Mouse (Mus musculus) CH12.LX (cell line): ENCODE data around the gene Brf1. TPM values are rescaled to one million over a fixed set of nuclear protein-coding genes. Genes with fewer than 3 reads are reported as not detected.

Experiments
- DNase-seq: peaks from one replicate; pipeline ENCODE4 v3.0.0-alpha.2; 2013; ENCODE audit errors: extremely low read depth
- H3K27ac ChIP-seq: 2 replicates; pipeline ENCODE4 v1.5.1; 2012; ENCODE audit warnings: low read depth, mild to moderate bottlenecking, control low read depth, moderate library complexity; ENCODE audit not compliant: insufficient read depth
- H3K27me3 ChIP-seq: replicated peaks from 2 replicates; pipeline ENCODE3; 2012; ENCODE audit warnings: inconsistent platforms
- H3K36me3 ChIP-seq, 2 experiments: replicated peaks in 1 of 2; 2 replicates each; pipeline versions ENCODE3 to v1.6.1; 2012; ENCODE audit warnings: inconsistent platforms in 1 of 2, low read length in 1 of 2, mild to moderate bottlenecking in 1 of 2, mixed read lengths in 1 of 2, moderate library complexity in 1 of 2; ENCODE audit not compliant: control insufficient read depth in 1 of 2, insufficient read depth in 1 of 2
- H3K4me1 ChIP-seq, 2 experiments: 2 replicates each; pipeline ENCODE4 v1.6.1; 2012; ENCODE audit warnings: inconsistent platforms in 1 of 2, moderate library complexity in 1 of 2; ENCODE audit not compliant: insufficient read depth in 2 of 2, control insufficient read depth in 1 of 2
- H3K4me2 ChIP-seq: 2 replicates; pipeline ENCODE4 v1.6.1; 2012; ENCODE audit warnings: low read depth, mild to moderate bottlenecking, control low read depth; ENCODE audit not compliant: poor library complexity, insufficient read depth, severe bottlenecking
- H3K4me3 ChIP-seq, 3 experiments: fragments of 150-350 bp in 1 of 3; sonication (generic) in 1 of 3; replicated peaks in 1 of 3; 2 replicates each; pipeline versions ENCODE3 to v1.5.1; 2011 to 2012; ENCODE audit warnings: low read depth in 2 of 3, low read length in 2 of 3, mild to moderate bottlenecking in 2 of 3, moderate library complexity in 2 of 3, control low read depth in 1 of 3, improper control_type of control experiment in 1 of 3, inconsistent platforms in 1 of 3, mixed read lengths in 1 of 3; ENCODE audit not compliant: poor library complexity in 1 of 3
- H3K79me2 ChIP-seq: replicated peaks from 2 replicates; pipeline ENCODE4 v1.6.1; 2012; ENCODE audit warnings: mild to moderate bottlenecking, moderate library complexity; ENCODE audit not compliant: control insufficient read depth, poor library complexity, insufficient read depth, severe bottlenecking; ENCODE audit errors: extremely low read depth
- H3K9ac ChIP-seq: 2 replicates; pipeline ENCODE4 v1.6.1; 2012; ENCODE audit warnings: low read depth, mild to moderate bottlenecking, control low read depth, moderate library complexity; ENCODE audit not compliant: insufficient read depth
- H3K9me3 ChIP-seq: replicated peaks from 2 replicates; pipeline ENCODE3; 2012; ENCODE audit warnings: low read length, inconsistent platforms, mixed read lengths
- BHLHE40 ChIP-seq: IDR thresholded peaks from 2 replicates; pipeline ENCODE4 v1.6.1; 2011; ENCODE audit warnings: mild to moderate bottlenecking, low read depth, low read length, improper control_type of control experiment
- CHD2 ChIP-seq: IDR thresholded peaks from 2 replicates; pipeline ENCODE4 v1.6.1; 2011; ENCODE audit warnings: low read length, improper control_type of control experiment
- ELF1 ChIP-seq: IDR thresholded peaks from 2 replicates; pipeline ENCODE4 v1.6.1; 2014; ENCODE audit warnings: low read depth, mild to moderate bottlenecking, inconsistent platforms, low read length, improper control_type of control experiment
- HCFC1 ChIP-seq: IDR thresholded peaks from 2 replicates; pipeline ENCODE4 v1.6.1; 2012; ENCODE audit warnings: low read depth, mild to moderate bottlenecking, inconsistent platforms, low read length, improper control_type of control experiment
- JUN ChIP-seq: IDR thresholded peaks from 2 replicates; pipeline ENCODE4 v1.6.1; 2011; ENCODE audit warnings: low read depth, mild to moderate bottlenecking, low read length, improper control_type of control experiment, moderate library complexity; ENCODE audit not compliant: insufficient read depth
- JUND ChIP-seq: conservative IDR thresholded peaks from 2 replicates; pipeline ENCODE4 v1.6.1; 2011; ENCODE audit warnings: low read depth, low read length, improper control_type of control experiment
- KAT2A ChIP-seq: IDR thresholded peaks from 2 replicates; pipeline ENCODE4 v1.6.1; 2012; ENCODE audit warnings: low read length, improper control_type of control experiment, inconsistent platforms; ENCODE audit not compliant: insufficient replicate concordance
- MXI1 ChIP-seq: IDR thresholded peaks from 2 replicates; pipeline ENCODE4 v1.6.1; 2011; ENCODE audit warnings: mild to moderate bottlenecking, low read depth, low read length, improper control_type of control experiment
- NELFE ChIP-seq: IDR thresholded peaks from 2 replicates; pipeline ENCODE4 v1.6.1; 2011; ENCODE audit warnings: low read depth, low read length, improper control_type of control experiment
- NRF1 ChIP-seq: IDR thresholded peaks from 2 replicates; pipeline ENCODE4 v1.6.1; 2014; ENCODE audit warnings: low read depth, mild to moderate bottlenecking, inconsistent platforms, low read length, improper control_type of control experiment, moderate library complexity
- POLR2A ChIP-seq: IDR thresholded peaks from 2 replicates; pipeline ENCODE4 v1.6.1; 2011; ENCODE audit warnings: low read depth, mild to moderate bottlenecking, improper control_type of control experiment, low read length
- SIN3A ChIP-seq: IDR thresholded peaks from 2 replicates; pipeline ENCODE4 v1.6.1; 2012; ENCODE audit warnings: low read length, improper control_type of control experiment, inconsistent platforms
- TCF12 ChIP-seq: IDR thresholded peaks from 2 replicates; pipeline ENCODE4 v1.6.1; 2014; ENCODE audit warnings: low read depth, mild to moderate bottlenecking, inconsistent platforms, low read length, improper control_type of control experiment
- UBTF ChIP-seq: IDR thresholded peaks from 2 replicates; pipeline ENCODE4 v1.6.1; 2012; ENCODE audit warnings: low read depth, mild to moderate bottlenecking, inconsistent platforms, low read length, improper control_type of control experiment, moderate library complexity
- USF1 ChIP-seq: IDR thresholded peaks from 2 replicates; pipeline ENCODE4 v1.6.1; 2014; ENCODE audit warnings: low read depth, mild to moderate bottlenecking, inconsistent platforms, low read length, improper control_type of control experiment
- ZMIZ1 ChIP-seq: IDR thresholded peaks from 2 replicates; pipeline ENCODE4 v1.6.1; 2012; ENCODE audit warnings: low read depth, mild to moderate bottlenecking, inconsistent platforms, low read length, improper control_type of control experiment
- dilution Hi-C: fragments of 300-500 bp; cut with MboI; formaldehyde crosslinking; loops from 2 replicates; pipeline ENCODE4 v1.14.3; 2020; ENCODE audit warnings: low sequenced_read_pairs; ENCODE audit not compliant: extremely low pct_unique_long_range_greater_than_20kb, extremely low pct_ligation_motif_present
- in situ Hi-C: fragments of 300-500 bp; cut with MboI; formaldehyde crosslinking; loops from 3 replicates; pipeline ENCODE4 v1.14.3; 2019; ENCODE audit warnings: low sequenced_read_pairs, low pct_ligation_motif_present, low pct_unique_long_range_greater_than_20kb, mixed read lengths
- polyA plus RNA-seq: library from polyadenylated mRNA; unstranded; fragments of >175 nt; gene quantifications from 2 replicates; pipeline ENCODE4 v1.2.1, GENCODE M21; 2012; ENCODE audit warnings: low read depth; ENCODE audit not compliant: insufficient read length
- total RNA-seq, 2 experiments: library from RNA; depleted of rRNA; stranded (reverse); fragments of 300-350 nt in 1 of 2; fragments of >200 nt in 1 of 2; gene quantifications; 2 replicates each; pipeline ENCODE4 v1.2.3; 2012 to 2014

Gene Brf1
- total RNA-seq (2012; rRNA removed): 30.8 and 31.2 TPM in 2 replicates
- total RNA-seq (2014; rRNA removed): 15.9 and 18.1 TPM in 2 replicates
- polyA plus RNA-seq: 29.6 and 30.6 TPM in 2 replicates

DNA sequence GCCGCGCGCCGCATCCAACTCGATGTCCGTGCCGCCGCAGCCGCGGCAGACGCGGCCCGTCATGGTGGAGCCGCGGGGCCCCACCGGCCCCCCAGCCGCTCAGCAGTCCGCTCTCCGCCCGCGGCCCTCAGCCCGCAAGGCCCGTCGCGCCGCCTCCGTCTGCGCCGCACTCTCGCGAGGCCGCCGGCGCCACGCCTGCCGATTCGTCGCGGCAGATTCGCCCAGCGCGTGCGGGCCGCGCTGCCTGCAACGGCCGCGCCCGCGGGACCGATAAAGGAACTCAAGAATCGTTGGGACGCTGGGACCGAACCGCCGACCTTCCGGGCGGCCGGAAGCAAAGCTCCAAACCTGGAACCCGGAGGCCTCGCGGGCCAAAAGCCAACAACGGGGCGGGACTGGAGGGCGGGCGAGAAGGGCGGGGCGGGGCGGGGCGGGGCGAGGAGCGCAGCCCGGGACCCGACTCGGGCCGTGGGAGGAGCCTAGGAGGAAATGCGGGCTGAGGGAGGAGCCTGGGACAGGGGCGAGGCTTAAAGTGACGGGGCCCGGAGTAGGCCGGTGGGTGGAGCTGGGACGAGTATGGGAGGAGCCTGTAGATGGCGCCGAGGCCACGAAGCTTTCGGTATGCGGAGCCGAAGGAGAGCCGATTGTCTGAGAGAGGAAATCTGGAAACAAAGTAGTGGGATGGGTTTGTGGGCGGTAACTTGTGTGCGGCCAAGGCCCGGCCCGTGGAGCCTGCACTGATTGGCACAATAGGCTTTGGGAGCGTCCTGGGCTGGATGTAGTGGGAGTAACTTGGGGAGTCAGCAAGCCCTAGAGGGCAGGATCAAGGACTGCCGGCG lies at the start of gene Brf1:
Brf1 (minus strand) TSS at position 411 of the 839 bp plus-strand sequence.
- H3K4me3 ChIP-seq: peak within 1 kb of the TSS; percentile 84 to 94 (median 85)
- in situ Hi-C loops (loop anchor here (10.0 kb wide), 2 partner anchors 54 to 84 kb away; no protein-coding TSS in a partner anchor), dilution Hi-C loops (no loop called here)
- peak; percentile 74 for TF ChIP-seq HCFC1
- 0 out of 2 replicates have a peak, but pooled peaks have one; percentile 33 for TF ChIP-seq BHLHE40
- peak; percentile 99 for TF ChIP-seq CHD2
- TF ChIP-seq KAT2A: peak; percentile 62; the same call in 1 of the 2 replicates
- peak; percentile 76 for TF ChIP-seq POLR2A
- peak; percentile 44 for TF ChIP-seq ELF1
- TF ChIP-seq MXI1: no peak; the same call in 1 of the 2 replicates
- no peak for TF ChIP-seq ZMIZ1
- peak; percentile 43; the same call in 1 of the 2 replicates for TF ChIP-seq NRF1
- TF ChIP-seq NELFE: peak; percentile 69
- TF ChIP-seq JUN: no peak
- TF ChIP-seq TCF12: peak; percentile 45; the same call in 1 of the 2 replicates
- peak; percentile 2; the same call in 1 of the 2 replicates for TF ChIP-seq SIN3A
- TF ChIP-seq, all 38 proteins: peak for 10
- Histone ChIP-seq H3K27me3 (peaks cover 7% of the 10 kb centered on the region), H3K36me3 (peaks cover 13 to 24% of the 10 kb centered on the region in 2 experiments), H3K27ac (peak within 1 kb of the TSS; percentile 42), H3K79me2 (peaks cover 18% of the 10 kb centered on the region), H3K4me2 (peak within 1 kb of the TSS; percentile 75), H3K9ac (peak within 1 kb of the TSS; percentile 58), H3K4me1 (peaks cover 4 to 19% of the 10 kb centered on the region in 2 experiments; a peak in 3 of 4 replicates), H3K9me3 (peaks cover 4% of the 10 kb centered on the region)
- DNase-seq: peak; percentile 96

DNA sequence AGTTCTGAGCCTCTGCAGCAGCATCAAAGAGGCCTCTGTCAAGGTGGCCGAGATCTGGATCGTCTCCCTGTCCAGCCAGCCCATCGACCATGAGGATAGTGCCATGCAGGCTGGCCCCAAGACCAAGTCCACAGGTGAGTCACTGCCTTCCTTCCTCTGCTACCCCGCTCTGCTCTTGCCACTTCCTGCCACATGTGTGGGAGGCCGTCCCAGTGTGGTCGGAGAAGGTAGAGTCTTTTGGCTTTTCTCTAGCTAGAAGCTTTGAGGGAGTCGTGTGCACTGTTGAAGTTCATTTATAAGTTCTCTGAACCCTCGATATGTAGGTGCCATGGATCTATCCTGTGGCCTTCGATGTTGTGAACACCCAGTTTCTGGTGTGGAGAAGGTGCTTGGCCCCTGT lies 49.3 kb upstream of the Brf1 start:
- no peak for TF ChIP-seq POLR2A
- no peak for TF ChIP-seq HCFC1
- no peak for TF ChIP-seq TCF12
- no peak for TF ChIP-seq UBTF
- TF ChIP-seq JUND: no peak
- no peak for TF ChIP-seq USF1
- TF ChIP-seq, all 38 proteins: peak for 0
- Histone ChIP-seq H3K9ac (no peak overlapping the region), H3K36me3 (peaks cover 10 to 67% of the 10 kb centered on the region in 2 experiments), H3K79me2 (no peaks in the 10 kb centered on the region), H3K27ac (no peak overlapping the region), H3K4me1 (peaks cover 4 to 14% of the 10 kb centered on the region in 2 experiments; a peak in 3 of 4 replicates), H3K27me3 (no peaks in the 10 kb centered on the region), H3K9me3 (no peaks in the 10 kb centered on the region), H3K4me2 (no peak overlapping the region), H3K4me3 (no peak overlapping the region)
- dilution Hi-C loops: no loop called here
- in situ Hi-C loops: loop anchor here (10.0 kb wide), 1 partner anchor 45 kb away; the partner anchor contains the start of gene Brf1
- DNase-seq: peak; percentile 11
